Mouse (Mus musculus) heart, embryonic 15.5 days (tissue): ENCODE data around the gene Eif4e. TPM values are rescaled to one million over a fixed set of nuclear protein-coding genes. Genes with fewer than 3 reads are reported as not detected.

ENCODE experiments used
- ATAC-seq: fragments of 200-750 bp; cut with Nextera tagmentation; replicated peaks from 2 replicates; pipeline ENCODE4 v1.8.0; 2017; ENCODE audit warnings: low read depth, moderate TSS enrichment; ENCODE audit not compliant: insufficient number of reproducible peaks, insufficient read depth, low FRiP score
- H3K27ac ChIP-seq: fragments of 300-500 bp; sonication (generic); 2 replicates; pipeline ENCODE4 v1.5.1; 2015; ENCODE audit warnings: mild to moderate bottlenecking, inconsistent platforms
- H3K27me3 ChIP-seq: fragments of 300-500 bp; sonication (generic); 2 replicates; pipeline ENCODE4 v1.6.1; 2015; ENCODE audit warnings: inconsistent platforms
- H3K36me3 ChIP-seq: fragments of 300-500 bp; sonication (generic); 2 replicates; pipeline ENCODE4 v1.6.1; 2015; ENCODE audit warnings: mild to moderate bottlenecking, inconsistent platforms
- H3K4me1 ChIP-seq: fragments of 300-500 bp; sonication (generic); replicated peaks from 2 replicates; pipeline ENCODE4 v1.6.1; 2015; ENCODE audit warnings: inconsistent platforms
- H3K4me2 ChIP-seq: fragments of 300-500 bp; sonication (generic); 2 replicates; pipeline ENCODE4 v1.6.1; 2015; ENCODE audit warnings: inconsistent platforms, mild to moderate bottlenecking, moderate library complexity
- H3K4me3 ChIP-seq: fragments of 300-500 bp; sonication (generic); 2 replicates; pipeline ENCODE4 v1.5.1; 2015; ENCODE audit warnings: mild to moderate bottlenecking, inconsistent platforms
- H3K9ac ChIP-seq: fragments of 300-500 bp; sonication (generic); 2 replicates; pipeline ENCODE4 v1.6.1; 2015; ENCODE audit warnings: mild to moderate bottlenecking, inconsistent platforms
- H3K9me3 ChIP-seq: fragments of 300-500 bp; sonication (generic); replicated peaks from 2 replicates; pipeline ENCODE4 v1.6.1; 2016; ENCODE audit warnings: inconsistent platforms
- WGBS: fragments of 180-500 bp; shearing (Covaris S2); methylation state at CpG from one replicate; pipeline ENCODE4 v1.1.7; 2015; ENCODE audit warnings: mixed read lengths; 5-methylcytosine and 5-hydroxymethylcytosine counted together
- polyA plus RNA-seq: library from polyadenylated mRNA; unstranded; fragments of >200 nt; fragmentation: Nextera tagmentation; extraction: Ambion mirVana; gene quantifications from 2 replicates; pipeline ENCODE4 v1.2.1, GENCODE M21; 2015

Gene Eif4e
- polyA plus RNA-seq, 1 experiment from 2014 or later: 207 TPM

DNA sequence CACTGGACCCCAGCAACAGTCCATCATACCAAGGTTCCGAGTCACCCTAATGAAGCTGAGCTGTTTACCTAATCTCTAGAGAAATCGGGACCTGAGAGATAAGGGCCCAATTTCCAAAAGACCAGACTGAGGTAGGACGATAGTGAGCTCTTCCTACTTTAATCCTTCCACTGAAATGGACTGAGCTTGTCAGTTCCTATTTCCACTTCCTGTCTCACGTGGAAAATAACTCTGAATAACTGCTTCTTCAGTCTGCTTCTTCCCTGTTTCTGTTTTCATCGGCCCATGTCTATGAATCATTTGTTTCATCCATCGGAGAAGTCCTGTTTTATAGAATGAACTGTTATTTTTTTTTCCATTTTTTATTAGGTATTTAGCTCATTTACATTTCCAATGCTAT, 6.8 kb upstream of the Eif4e start:
- H3K4me2 ChIP-seq: no peak overlapping the region
- 68% methylated on average over 6 of the region's 6 CpGs for WGBS
- no peaks in the 10 kb centered on the region for H3K4me1 ChIP-seq
- H3K27me3 ChIP-seq: no peaks in the 10 kb centered on the region
- no peak overlapping the region for H3K4me3 ChIP-seq
- no peaks in the 10 kb centered on the region for H3K9me3 ChIP-seq
- no peaks in the 10 kb centered on the region for H3K36me3 ChIP-seq
- H3K27ac ChIP-seq: no peak overlapping the region
- ATAC-seq: no peak
- no peak overlapping the region for H3K9ac ChIP-seq

DNA sequence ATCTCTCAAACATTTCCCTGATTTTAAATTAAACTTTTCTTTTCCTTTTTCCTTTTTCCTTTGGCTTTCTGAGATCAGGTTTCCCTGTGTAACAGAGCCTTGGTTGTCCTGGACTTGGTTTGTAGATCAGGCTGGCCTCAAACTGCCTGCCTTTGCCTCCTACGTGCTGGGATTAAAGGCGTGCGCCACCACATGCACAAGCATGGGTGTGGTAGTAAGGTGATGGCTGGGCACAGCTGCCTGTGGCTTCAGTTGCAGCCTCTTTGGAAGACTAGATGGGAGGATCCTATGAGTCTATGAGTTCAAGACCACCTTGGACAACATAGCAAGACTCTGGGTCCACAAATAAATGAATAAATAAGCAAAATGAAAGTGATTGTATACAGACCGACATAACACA, 2.0 kb upstream of the Eif4e start:
- 95% methylated on average over 4 of the region's 4 CpGs for WGBS
- Histone ChIP-seq H3K9me3 (no peaks in the 10 kb centered on the region), H3K4me2 (no peak overlapping the region), H3K9ac (no peak overlapping the region), H3K4me3 (no peak overlapping the region), H3K36me3 (no peaks in the 10 kb centered on the region), H3K4me1 (peaks cover 16% of the 10 kb centered on the region), H3K27me3 (no peaks in the 10 kb centered on the region), H3K27ac (no peak overlapping the region)
- ATAC-seq: no peak

DNA sequence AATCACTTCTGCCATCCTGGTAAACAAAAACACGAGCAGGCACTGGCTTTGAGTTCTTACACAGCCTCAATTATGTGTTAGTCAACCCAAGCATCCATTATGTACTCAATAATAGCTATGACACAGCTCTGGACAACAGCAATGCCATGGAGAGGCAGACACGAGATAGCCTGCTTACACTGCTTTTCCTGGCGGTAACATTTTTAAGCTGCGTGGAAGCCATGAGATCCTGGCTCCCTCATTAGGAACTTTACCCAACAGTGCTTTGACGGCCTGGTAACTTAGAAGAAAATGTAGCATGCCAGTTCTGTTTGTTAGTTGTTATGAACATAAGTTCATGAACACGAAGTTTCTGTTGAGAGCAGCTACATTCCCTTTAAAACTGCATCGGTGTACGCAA, 485 bp upstream of the Eif4e start:
- no peaks in the 10 kb centered on the region for H3K9me3 ChIP-seq
- H3K4me1 ChIP-seq: peaks cover 23% of the 10 kb centered on the region
- 69% methylated on average over 8 of the region's 8 CpGs for WGBS
- no peak overlapping the region for H3K27ac ChIP-seq
- no peaks in the 10 kb centered on the region for H3K36me3 ChIP-seq
- ATAC-seq: no peak
- no peak overlapping the region for H3K9ac ChIP-seq
- H3K4me2 ChIP-seq: peak overlapping the region; percentile 88; the same call in 1 of the 2 replicates
- H3K27me3 ChIP-seq: no peaks in the 10 kb centered on the region
- H3K4me3 ChIP-seq: no peak overlapping the region

DNA sequence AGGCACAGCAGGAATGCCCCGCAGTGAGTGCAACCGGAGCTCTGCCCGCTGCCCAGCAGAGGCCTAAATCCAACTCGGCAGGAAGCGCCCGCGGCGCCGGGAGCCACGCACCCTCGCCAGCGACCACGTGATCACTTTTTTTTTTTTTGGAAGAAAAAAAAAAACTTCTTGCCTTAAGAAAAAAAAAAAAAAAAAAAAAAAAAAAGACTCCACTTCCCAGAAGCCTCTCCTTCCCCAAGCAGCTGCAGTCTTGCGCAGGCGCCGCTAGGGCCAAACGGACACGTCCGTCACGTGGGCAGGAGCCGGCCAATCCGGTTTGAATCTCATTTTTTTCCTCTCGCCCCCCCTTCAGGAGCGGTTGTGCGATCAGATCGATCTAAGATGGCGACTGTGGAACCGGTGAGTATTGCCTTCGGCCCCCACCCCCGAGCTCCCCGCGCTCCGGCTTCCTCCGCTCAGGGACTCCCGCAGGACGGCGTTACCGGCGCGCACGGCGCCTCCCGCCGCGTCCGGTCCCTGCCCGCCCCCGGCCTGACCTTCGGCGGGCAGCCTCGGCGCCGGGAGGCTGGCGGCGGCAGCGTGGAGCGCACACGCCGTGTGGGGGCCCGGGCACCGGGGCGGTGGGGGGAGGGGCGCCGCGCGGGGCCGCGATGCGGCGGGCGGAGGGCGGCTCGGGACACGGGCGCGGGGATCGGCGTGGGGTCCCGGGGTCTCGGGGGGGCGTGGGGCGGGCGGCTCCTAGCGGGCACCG, 1.1 kb downstream of the Eif4e start:
- no peaks in the 10 kb centered on the region for H3K36me3 ChIP-seq
- H3K27me3 ChIP-seq: no peaks in the 10 kb centered on the region
- H3K4me1 ChIP-seq: peaks cover 35% of the 10 kb centered on the region
- H3K9me3 ChIP-seq: no peaks in the 10 kb centered on the region
- H3K9ac ChIP-seq: peak overlapping the region; percentile 98
- peak overlapping the region; percentile 78 for H3K4me3 ChIP-seq
- peak; percentile 94 for ATAC-seq
- H3K27ac ChIP-seq: peak overlapping the region; percentile 96
- WGBS: under 1% methylated on average over 84 of the region's 85 CpGs
- peak overlapping the region; percentile 88 for H3K4me2 ChIP-seq

DNA sequence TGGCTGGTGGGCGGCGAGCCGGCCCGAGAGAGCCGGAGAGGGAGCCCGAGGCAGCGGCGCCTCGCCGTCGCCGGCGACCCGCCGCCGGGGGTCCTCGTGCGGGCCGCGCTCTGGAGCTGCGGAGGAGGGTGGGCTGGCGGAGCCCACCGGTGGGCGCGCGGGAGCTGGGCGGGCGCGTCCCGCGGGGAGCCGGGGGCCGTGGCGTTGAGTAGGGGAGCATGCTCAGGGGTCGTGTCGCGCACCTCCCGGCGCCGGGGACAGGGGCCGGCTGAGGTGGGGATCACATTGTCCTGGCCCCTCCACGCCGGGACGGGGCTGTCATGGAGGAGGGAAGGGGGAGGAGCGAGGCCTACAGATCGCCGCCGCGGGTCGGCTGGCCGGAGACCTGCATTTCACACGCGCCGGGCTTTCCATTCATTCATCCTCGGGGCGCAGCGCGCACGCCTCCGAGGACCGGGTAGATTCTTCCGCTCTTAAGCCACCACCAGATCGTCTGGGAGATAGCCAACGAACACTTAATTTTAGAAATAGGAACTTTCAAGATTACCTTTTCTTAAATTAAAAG, 1.8 kb downstream of the Eif4e start:
- Histone ChIP-seq H3K27me3 (no peaks in the 10 kb centered on the region), H3K4me2 (peak overlapping the region; percentile 71), H3K36me3 (no peaks in the 10 kb centered on the region), H3K9me3 (no peaks in the 10 kb centered on the region), H3K9ac (peak overlapping the region; percentile 98), H3K4me1 (peaks cover 35% of the 10 kb centered on the region), H3K4me3 (peak overlapping the region; percentile 78), H3K27ac (peak overlapping the region; percentile 96)
- 0% methylated on average over 43 of the region's 64 CpGs for WGBS
- peak; percentile 73 for ATAC-seq

DNA sequence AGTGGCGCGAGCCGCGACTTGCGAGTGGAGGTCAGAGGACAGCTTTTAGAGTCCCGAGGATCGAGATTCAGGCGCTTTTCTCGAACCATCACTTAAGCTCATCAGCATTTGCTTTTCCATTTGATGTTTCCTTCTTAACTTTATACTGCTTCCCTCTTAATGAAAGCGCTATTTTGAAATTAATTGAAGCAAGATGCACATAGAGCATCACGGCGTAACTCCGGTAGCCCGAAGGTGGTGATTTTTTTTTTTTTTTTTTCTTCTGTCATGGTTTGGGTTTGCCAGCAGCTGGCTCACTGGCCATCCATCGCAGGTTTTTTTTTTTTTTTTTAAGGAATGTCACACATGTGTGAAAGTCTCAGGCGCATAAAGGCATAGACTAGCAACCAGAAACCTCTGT, 2.3 kb downstream of the Eif4e start:
- Histone ChIP-seq H3K36me3 (no peaks in the 10 kb centered on the region), H3K4me1 (peaks cover 35% of the 10 kb centered on the region), H3K9ac (peak overlapping the region; percentile 98), H3K27me3 (no peaks in the 10 kb centered on the region), H3K4me3 (peak overlapping the region; percentile 78), H3K4me2 (peak overlapping the region; percentile 71), H3K27ac (no peak overlapping the region), H3K9me3 (no peaks in the 10 kb centered on the region)
- no peak for ATAC-seq
- WGBS: 2% methylated on average over 16 of the region's 16 CpGs

DNA sequence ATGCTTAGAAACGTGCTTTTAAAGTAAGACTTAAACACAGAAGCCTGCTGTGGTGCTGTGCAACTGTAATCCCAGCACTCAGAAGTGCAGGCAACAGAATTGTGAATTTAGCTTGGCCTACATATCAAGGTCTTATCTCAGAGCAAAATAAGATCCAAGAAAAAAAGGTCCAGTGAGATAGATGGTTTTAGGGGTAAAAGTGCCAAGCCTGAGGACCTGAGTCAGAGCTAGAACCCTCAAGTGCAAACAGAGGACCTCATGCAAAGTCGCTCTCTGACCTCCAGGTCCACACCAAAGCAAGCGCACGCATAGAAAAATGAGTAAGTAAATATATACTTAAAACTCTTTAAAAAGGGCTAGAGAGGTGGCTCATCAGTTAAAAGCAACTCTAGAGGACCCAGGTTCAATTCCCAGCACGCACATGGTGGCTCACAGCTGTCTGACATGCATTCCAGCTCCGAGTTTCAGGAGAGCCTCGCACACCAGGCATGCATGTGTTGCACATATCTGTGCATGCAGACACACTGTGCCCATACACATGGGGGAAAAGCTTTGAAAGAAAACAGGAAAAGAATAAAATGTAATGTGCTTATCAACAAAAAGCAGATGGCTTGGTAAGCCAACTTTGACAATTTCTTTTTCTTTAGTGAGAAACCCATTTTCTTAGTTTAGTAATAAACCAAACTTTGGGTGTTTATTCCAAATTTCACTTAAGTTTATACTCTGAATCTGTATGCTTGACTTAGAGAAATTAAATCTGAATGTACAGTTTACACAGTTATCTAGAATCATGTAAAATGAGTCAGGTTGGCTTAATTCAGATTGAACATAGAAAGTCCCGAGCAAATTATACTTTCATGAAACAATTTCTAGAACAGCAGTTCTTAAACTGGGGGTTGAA, 4.8 kb downstream of the Eif4e start:
- no peaks in the 10 kb centered on the region for H3K36me3 ChIP-seq
- H3K27ac ChIP-seq: no peak overlapping the region
- no peak overlapping the region for H3K9ac ChIP-seq
- H3K4me2 ChIP-seq: no peak overlapping the region
- peaks cover 34% of the 10 kb centered on the region for H3K4me1 ChIP-seq
- WGBS: 82% methylated on average over 8 of the region's 8 CpGs
- H3K4me3 ChIP-seq: no peak overlapping the region
- no peaks in the 10 kb centered on the region for H3K9me3 ChIP-seq
- ATAC-seq: no peak
- no peaks in the 10 kb centered on the region for H3K27me3 ChIP-seq

DNA sequence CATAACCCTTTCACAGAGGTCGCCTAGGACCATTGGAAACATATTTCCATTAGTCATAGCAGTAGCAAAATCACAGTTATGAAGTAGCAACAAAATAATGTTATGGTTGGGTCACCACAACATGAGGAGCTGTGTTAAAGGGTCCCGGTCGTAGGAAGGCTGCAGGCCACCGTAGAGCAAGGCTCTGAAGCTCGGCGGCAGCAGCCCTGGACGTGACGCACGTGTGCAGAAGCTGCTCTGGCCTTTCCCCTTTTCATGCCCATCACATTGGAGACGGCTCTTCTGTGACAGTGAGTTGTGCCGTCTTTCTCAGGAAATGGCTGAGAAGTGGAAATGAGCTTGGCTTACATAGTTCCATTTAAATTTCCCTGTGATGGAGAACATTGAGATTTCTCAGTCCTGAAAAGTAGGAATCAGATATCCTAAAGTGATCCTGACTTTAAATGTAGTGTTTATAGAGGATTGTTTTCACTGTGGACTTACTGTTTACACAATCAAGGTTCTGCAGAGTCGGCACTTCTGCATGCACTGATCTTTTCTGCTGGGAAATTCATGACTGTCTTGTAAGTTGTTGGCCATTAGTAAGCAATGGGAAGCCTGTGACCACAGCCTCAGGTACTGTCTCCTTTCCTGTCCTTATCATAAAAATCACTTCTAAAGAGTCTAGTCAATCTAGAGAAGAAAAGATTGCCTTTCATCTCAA, 5.7 kb downstream of the Eif4e start:
- WGBS: 56% methylated on average over 12 of the region's 12 CpGs
- H3K4me3 ChIP-seq: no peak overlapping the region
- H3K9me3 ChIP-seq: no peaks in the 10 kb centered on the region
- H3K4me2 ChIP-seq: no peak overlapping the region
- no peak overlapping the region for H3K9ac ChIP-seq
- H3K36me3 ChIP-seq: no peaks in the 10 kb centered on the region
- no peaks in the 10 kb centered on the region for H3K27me3 ChIP-seq
- H3K27ac ChIP-seq: no peak overlapping the region; the same call in 1 of the 2 replicates
- peaks cover 28% of the 10 kb centered on the region for H3K4me1 ChIP-seq
- ATAC-seq: no peak

DNA sequence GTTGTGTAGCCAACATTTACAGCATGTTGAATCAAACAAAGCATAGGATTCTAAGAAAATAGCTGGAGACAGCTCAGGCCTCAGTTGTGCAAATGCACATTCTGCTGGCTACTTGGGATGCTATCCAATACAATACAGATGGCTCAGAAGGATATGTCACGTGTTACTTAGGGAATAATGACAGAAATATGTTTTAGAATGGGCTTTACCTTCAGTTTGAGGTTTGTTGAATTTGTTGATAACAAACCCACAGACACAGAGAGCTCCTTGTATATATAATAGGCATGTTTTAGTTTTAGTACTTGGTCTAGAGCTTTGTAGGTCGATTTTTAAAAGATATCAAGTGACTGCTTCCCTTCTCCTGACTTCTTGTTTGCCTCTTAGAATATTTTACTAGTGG, 6.8 kb downstream of the Eif4e start:
- ATAC-seq: no peak
- 56% methylated on average over 2 of the region's 2 CpGs for WGBS
- Histone ChIP-seq H3K4me3 (no peak overlapping the region), H3K4me1 (peaks cover 28% of the 10 kb centered on the region), H3K27ac (no peak overlapping the region), H3K9ac (no peak overlapping the region), H3K27me3 (no peaks in the 10 kb centered on the region), H3K9me3 (no peaks in the 10 kb centered on the region), H3K36me3 (no peaks in the 10 kb centered on the region), H3K4me2 (no peak overlapping the region)

DNA sequence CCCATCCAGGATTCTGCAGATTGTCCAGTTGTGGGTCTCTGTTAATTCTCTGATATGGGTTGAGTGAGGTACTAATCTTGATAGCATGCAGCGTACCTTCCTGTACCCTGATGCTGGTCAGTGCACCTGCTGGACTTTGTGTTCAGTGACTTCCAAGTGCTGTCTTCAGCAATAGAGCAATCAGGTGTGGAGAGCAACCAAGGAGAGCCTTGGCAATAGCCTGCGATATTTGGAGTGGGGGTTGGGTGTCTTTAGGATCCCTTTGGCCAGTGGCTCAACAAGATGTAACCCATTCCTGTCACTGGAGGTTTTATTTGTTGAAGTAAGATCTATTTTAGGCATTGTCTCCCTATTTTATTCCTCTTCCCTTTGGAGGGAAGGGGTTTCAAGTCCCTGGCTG, 10.1 kb downstream of the Eif4e start:
- no peak overlapping the region for H3K4me2 ChIP-seq
- no peak overlapping the region for H3K4me3 ChIP-seq
- no peak overlapping the region for H3K27ac ChIP-seq
- WGBS: 90% methylated on average over 2 of the region's 2 CpGs
- no peak for ATAC-seq
- H3K4me1 ChIP-seq: peaks cover 12% of the 10 kb centered on the region
- H3K9me3 ChIP-seq: no peaks in the 10 kb centered on the region
- H3K27me3 ChIP-seq: no peaks in the 10 kb centered on the region
- H3K9ac ChIP-seq: no peak overlapping the region
- no peaks in the 10 kb centered on the region for H3K36me3 ChIP-seq

DNA sequence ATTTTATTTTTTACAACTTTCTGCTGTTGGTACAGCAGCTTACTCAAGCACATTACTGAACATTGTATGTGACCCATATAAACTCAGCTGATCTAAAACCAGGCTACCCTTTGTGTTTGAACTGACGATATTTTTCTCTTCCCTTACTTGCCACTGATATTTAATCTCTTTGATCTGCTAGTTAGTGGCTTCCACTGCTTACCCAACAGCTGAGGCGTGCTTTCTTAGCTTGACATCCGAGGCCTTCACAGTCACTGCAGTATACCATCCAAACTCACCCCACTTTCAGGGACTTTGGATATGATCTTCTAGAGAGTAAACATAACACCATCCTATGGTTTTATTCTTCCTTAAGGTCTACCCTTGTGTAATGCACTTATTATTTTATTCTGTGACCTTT, 16.6 kb downstream of the Eif4e start:
- no peak overlapping the region for H3K27ac ChIP-seq
- no peaks in the 10 kb centered on the region for H3K36me3 ChIP-seq
- no peak overlapping the region for H3K4me2 ChIP-seq
- H3K9me3 ChIP-seq: no peaks in the 10 kb centered on the region
- WGBS: 37% methylated on average over 3 of the region's 3 CpGs
- ATAC-seq: no peak
- H3K9ac ChIP-seq: no peak overlapping the region
- no peaks in the 10 kb centered on the region for H3K27me3 ChIP-seq
- no peak overlapping the region for H3K4me3 ChIP-seq
- H3K4me1 ChIP-seq: peaks cover 21% of the 10 kb centered on the region
